Mouse (Mus musculus) embryonic fibroblast, embryonic 13.5 days (primary cell): ENCODE measurements around the gene Dcn.

Experiments used
- CTCF ChIP-seq: IDR thresholded peaks from 2 replicates; pipeline ENCODE4 v1.5.1; 2011; ENCODE audit warnings: mild to moderate bottlenecking, control low read depth, low read length, moderate library complexity, borderline replicate concordance; ENCODE audit not compliant: insufficient read depth
- POLR2A ChIP-seq: IDR thresholded peaks from 2 replicates; pipeline ENCODE4 v1.6.1; 2011; ENCODE audit warnings: low read depth, mild to moderate bottlenecking, control low read depth, low read length, moderate library complexity

GRCm38 (mm10) chr10:97535697-97536096, 56.3 kb downstream of the Dcn start:
- TF ChIP-seq CTCF (no peak), POLR2A (no peak)
